Mouse (Mus musculus) stomach, embryonic 14.5 days (tissue): ENCODE data around the gene Gpr137c. TPM values are rescaled to one million over a fixed set of nuclear protein-coding genes. Genes with fewer than 3 reads are reported as not detected.

Source experiments
- polyA plus RNA-seq: library from polyadenylated mRNA; unstranded; fragments of >200 nt; fragmentation: Nextera tagmentation; extraction: Ambion mirVana; gene quantifications from 2 replicates; pipeline ENCODE4 v1.2.1, GENCODE M21; 2014

Gpr137c gene
- polyA plus RNA-seq, 1 experiment from 2014 or later, result 4.8 TPM

Other genes with a start within 250 kb of the Gpr137c start
- 2.2 and 3.3 TPM in 2 replicates for gene Ptger2, start 231.5 kb upstream of the Gpr137c start, polyA plus RNA-seq
- 15.3 and 17.5 TPM in 2 replicates for gene Txndc16, start 611 bp downstream of the Gpr137c start, polyA plus RNA-seq
- 39.4 and 41.5 TPM in 2 replicates for gene Ero1l, start 99.1 kb downstream of the Gpr137c start, polyA plus RNA-seq
- gene Psmc6, start 110.1 kb downstream of the Gpr137c start, polyA plus RNA-seq, result 163 and 171 TPM in 2 replicates
- gene Styx, start 131.4 kb downstream of the Gpr137c start, polyA plus RNA-seq, result 75.3 and 86.5 TPM in 2 replicates
- 50.9 and 52.8 TPM in 2 replicates for gene Gnpnat1, start 185.2 kb downstream of the Gpr137c start, polyA plus RNA-seq